Mouse (Mus musculus) cerebellum, postnatal 36 days (tissue): ENCODE results near the gene Gm28897.
"Not testable (repeated sequence)": the region's sequence is repeated elsewhere in the genome, so short reads cannot be mapped to it uniquely, and the experiment has no call there.

Source experiments
- DNase-seq, 2 experiments: peaks; one replicate each; pipeline ENCODE4 v3.0.0; 2021 to 2022; ENCODE audit warnings: mixed read lengths in 2 of 2

Gene Gm28897

DNA sequence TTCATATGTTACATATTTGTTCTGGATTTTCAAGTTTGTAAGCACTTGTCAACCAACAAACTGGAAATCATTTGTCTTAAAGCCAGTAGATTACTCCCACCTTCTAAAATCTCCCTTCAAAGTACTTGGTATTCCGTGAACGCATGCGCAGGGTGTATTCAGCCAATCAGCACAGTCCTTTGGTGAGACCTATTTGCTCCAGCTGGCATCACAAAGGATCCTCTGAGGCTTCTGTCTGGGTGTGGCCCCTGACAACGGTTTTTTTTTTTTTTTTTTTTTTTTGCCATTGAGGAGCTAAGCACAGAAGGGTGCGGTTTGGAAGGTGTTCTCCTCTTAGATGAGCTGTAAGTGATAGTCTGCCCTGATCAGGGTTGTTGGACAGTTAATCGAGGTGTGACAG, at the start of gene Gm28897:
Gene Gm28897 (plus strand): TSS at position 301 of the 400 bp plus-strand sequence.
- not testable (repeated sequence) for DNase-seq
